Mouse (Mus musculus) liver, embryonic 14.5 days (tissue): ENCODE measurements at regions not wholly inside any gene's neighbourhood (a gene's known extent, or its start where the extent isn't known, plus 50 kb on each side); places are given as distances from the start of the nearest gene placed in this dataset.

Source experiments
- CTCF ChIP-seq: IDR thresholded peaks from 2 replicates; pipeline ENCODE4 v1.5.1; 2016; ENCODE audit warnings: antibody characterized with exemption, low read depth, control low read depth
- EP300 ChIP-seq: IDR thresholded peaks from 2 replicates; pipeline ENCODE4 v1.6.1; 2016; ENCODE audit warnings: antibody characterized with exemption, low read depth

GRCm38 (mm10) chr12:94470981-94471380, 1221.0 kb upstream of the Flrt2 start:
- no peak for TF ChIP-seq CTCF
- no peak for TF ChIP-seq EP300
